Mouse (Mus musculus) liver, embryonic 14.5 days (tissue): ENCODE data around the gene Abcc4. TPM values are rescaled to one million over a fixed set of nuclear protein-coding genes. Genes with fewer than 3 reads are reported as not detected.

ENCODE experiments used
- ATAC-seq: fragments of 200-750 bp; cut with Nextera tagmentation; 2 replicates; pipeline ENCODE4 v1.8.0; 2017; ENCODE audit warnings: moderate number of reproducible peaks, mild to moderate bottlenecking, moderate library complexity; ENCODE audit not compliant: insufficient read depth
- DNase-seq, 3 experiments: peaks; one replicate each; pipeline ENCODE4 v3.0.0-alpha.2; 2012 to 2013; ENCODE audit warnings: low read depth in 3 of 3, low spot score in 3 of 3
- H3K27ac ChIP-seq: fragments of 300-500 bp; sonication (generic); 2 replicates; pipeline ENCODE4 v1.5.1; 2014; ENCODE audit warnings: moderate library complexity, mild to moderate bottlenecking, control low read depth, inconsistent platforms
- H3K27me3 ChIP-seq: fragments of 300-500 bp; sonication (generic); 2 replicates; pipeline ENCODE4 v1.6.1; 2014; ENCODE audit warnings: mild to moderate bottlenecking, low read length, moderate library complexity; ENCODE audit not compliant: control insufficient read depth, insufficient read depth
- H3K36me3 ChIP-seq: fragments of 300-500 bp; sonication (generic); replicated peaks from 2 replicates; pipeline ENCODE4 v1.6.1; 2014; ENCODE audit warnings: low read depth; ENCODE audit not compliant: control insufficient read depth, insufficient read depth
- H3K4me1 ChIP-seq, 2 experiments: fragments of 200-500 bp in 1 of 2; fragments of 300-500 bp in 1 of 2; sonication (generic) in 1 of 2; replicated peaks; 2 replicates each; pipeline ENCODE4 v1.6.1; 2012 to 2014; ENCODE audit warnings: antibody characterized with exemption in 1 of 2, inconsistent platforms in 1 of 2, low read length in 1 of 2; ENCODE audit not compliant: control insufficient read depth in 2 of 2, insufficient read depth in 2 of 2
- H3K4me2 ChIP-seq: fragments of 300-500 bp; sonication (generic); 2 replicates; pipeline ENCODE4 v1.6.1; 2014; ENCODE audit warnings: low read depth, mild to moderate bottlenecking, control low read depth, moderate library complexity
- H3K4me3 ChIP-seq, 2 experiments: fragments of 200-500 bp in 1 of 2; fragments of 300-500 bp in 1 of 2; sonication (generic) in 1 of 2; 2 replicates each; pipeline ENCODE4 v1.5.1; 2012 to 2014; ENCODE audit warnings: low read depth in 2 of 2, low read length in 2 of 2, mild to moderate bottlenecking in 2 of 2, control low read depth in 1 of 2, inconsistent platforms in 1 of 2, moderate library complexity in 1 of 2; ENCODE audit not compliant: insufficient read depth in 1 of 2
- H3K9ac ChIP-seq: fragments of 300-500 bp; sonication (generic); replicated peaks from 2 replicates; pipeline ENCODE4 v1.6.1; 2014; ENCODE audit warnings: mild to moderate bottlenecking, control low read depth, moderate library complexity
- H3K9me3 ChIP-seq: fragments of 300-500 bp; sonication (generic); 2 replicates; pipeline ENCODE4 v1.6.1; 2016; ENCODE audit warnings: low read length, mixed read lengths; ENCODE audit not compliant: control insufficient read depth
- CTCF ChIP-seq: IDR thresholded peaks from 2 replicates; pipeline ENCODE4 v1.5.1; 2016; ENCODE audit warnings: antibody characterized with exemption, low read depth, control low read depth
- EP300 ChIP-seq: IDR thresholded peaks from 2 replicates; pipeline ENCODE4 v1.6.1; 2016; ENCODE audit warnings: antibody characterized with exemption, low read depth
- WGBS: fragments of 180-500 bp; shearing (Covaris S2); extraction: QIAGEN DNeasy Blood & Tissue Kit; methylation state at CpG from one replicate; pipeline ENCODE4 v1.1.7; 2014; ENCODE audit not compliant: insufficient replicate concordance; 5-methylcytosine and 5-hydroxymethylcytosine counted together
- polyA plus RNA-seq, 2 experiments: library from polyadenylated mRNA; depleted of rRNA in 1 of 2; stranded (reverse) in 1 of 2; unstranded in 1 of 2; fragments of >200 nt; fragmentation: Nextera tagmentation in 1 of 2; extraction: Ambion mirVana in 1 of 2; gene quantifications; 2 replicates each; pipeline versions ENCODE4 v1.2.1 to v1.2.3; 2012 to 2014

Abcc4 gene
- polyA plus RNA-seq, 2 experiments: 1.4 to 1.9 TPM

- no peaks in the 10 kb centered on the region for H3K36me3 ChIP-seq
- H3K4me1 ChIP-seq: peaks cover 0 to 12% of the 10 kb centered on the region in 2 experiments; a peak in 2 of 4 replicates
- 80% methylated on average over 6 of the region's 6 CpGs for WGBS
- TF ChIP-seq CTCF (no peak), EP300 (no peak)
- H3K4me3 ChIP-seq: no peak overlapping the region
- H3K4me2 ChIP-seq: no peak overlapping the region
- no peaks in the 10 kb centered on the region for H3K27me3 ChIP-seq
- H3K9ac ChIP-seq: no peak overlapping the region
- ATAC-seq (no peak), DNase-seq (no peak)
- H3K27ac ChIP-seq: no peak overlapping the region
- H3K9me3 ChIP-seq: no peaks in the 10 kb centered on the region
Observed at GRCm38 (mm10) chr14:118691910-118692309, 14.1 kb downstream of the Abcc4 start.

- Histone ChIP-seq H3K4me1 (peaks cover 0 to 12% of the 10 kb centered on the region in 2 experiments; a peak in 2 of 4 replicates), H3K9me3 (no peaks in the 10 kb centered on the region), H3K27ac (no peak overlapping the region), H3K4me3 (no peak overlapping the region), H3K36me3 (no peaks in the 10 kb centered on the region), H3K9ac (no peak overlapping the region), H3K27me3 (no peaks in the 10 kb centered on the region), H3K4me2 (no peak overlapping the region)
- TF ChIP-seq CTCF (no peak), EP300 (no peak)
- no peak for DNase-seq
- no peak for ATAC-seq
- WGBS: 71% methylated on average over 5 of the region's 5 CpGs
Observed at GRCm38 (mm10) chr14:118691404-118691803, 14.6 kb downstream of the Abcc4 start.

- Histone ChIP-seq H3K9ac (no peak overlapping the region), H3K4me2 (no peak overlapping the region), H3K27me3 (no peaks in the 10 kb centered on the region), H3K27ac (no peak overlapping the region), H3K4me1 (peaks cover 0 to 12% of the 10 kb centered on the region in 2 experiments; a peak in 2 of 4 replicates), H3K36me3 (no peaks in the 10 kb centered on the region), H3K4me3 (no peak overlapping the region), H3K9me3 (no peaks in the 10 kb centered on the region)
- TF ChIP-seq EP300 (no peak), CTCF (no peak)
- no peak for ATAC-seq
- no peak for DNase-seq
- 32% methylated on average over 8 of the region's 8 CpGs for WGBS
Observed at GRCm38 (mm10) chr14:118690921-118691320, 15.1 kb downstream of the Abcc4 start.

GRCm38 (mm10) chr14:118690336-118690735 is 15.7 kb downstream of the Abcc4 start:
- DNase-seq (no peak), ATAC-seq (no peak)
- 60% methylated on average over 10 of the region's 10 CpGs for WGBS
- H3K9me3 ChIP-seq: no peaks in the 10 kb centered on the region
- H3K4me3 ChIP-seq: no peak overlapping the region
- no peaks in the 10 kb centered on the region for H3K27me3 ChIP-seq
- H3K27ac ChIP-seq: no peak overlapping the region
- no peak overlapping the region for H3K9ac ChIP-seq
- H3K4me1 ChIP-seq: peaks cover 0 to 12% of the 10 kb centered on the region in 2 experiments; a peak in 2 of 4 replicates
- no peak overlapping the region for H3K4me2 ChIP-seq
- no peaks in the 10 kb centered on the region for H3K36me3 ChIP-seq
- TF ChIP-seq CTCF (no peak), EP300 (no peak)

GRCm38 (mm10) chr14:118688643-118689042 is 17.4 kb downstream of the Abcc4 start:
- Histone ChIP-seq H3K4me1 (peaks cover 0 to 9% of the 10 kb centered on the region in 2 experiments; a peak in 2 of 4 replicates), H3K27me3 (no peaks in the 10 kb centered on the region), H3K4me3 (no peak overlapping the region), H3K36me3 (no peaks in the 10 kb centered on the region), H3K9me3 (no peaks in the 10 kb centered on the region), H3K27ac (no peak overlapping the region), H3K4me2 (no peak overlapping the region), H3K9ac (no peak overlapping the region)
- WGBS: 70% methylated on average over 5 of the region's 5 CpGs
- ATAC-seq: no peak
- no peak for DNase-seq
- TF ChIP-seq CTCF: no peak
- no peak for TF ChIP-seq EP300
